Mouse (Mus musculus): ENCODE measurements around the gene BC067074. TPM values are rescaled to one million over a fixed set of nuclear protein-coding genes. Genes with fewer than 3 reads are reported as not detected.
A peak's percentile ranks its signal among the peaks of the same experiment; 100 is the strongest.
"Not testable (repeated sequence)": the region's sequence is repeated elsewhere in the genome, so short reads cannot be mapped to it uniquely, and the experiment has no call there.

Gene BC067074
- total RNA-seq, 2 experiments from 2014 or later = 0.69 to 1.4 TPM

DNA sequence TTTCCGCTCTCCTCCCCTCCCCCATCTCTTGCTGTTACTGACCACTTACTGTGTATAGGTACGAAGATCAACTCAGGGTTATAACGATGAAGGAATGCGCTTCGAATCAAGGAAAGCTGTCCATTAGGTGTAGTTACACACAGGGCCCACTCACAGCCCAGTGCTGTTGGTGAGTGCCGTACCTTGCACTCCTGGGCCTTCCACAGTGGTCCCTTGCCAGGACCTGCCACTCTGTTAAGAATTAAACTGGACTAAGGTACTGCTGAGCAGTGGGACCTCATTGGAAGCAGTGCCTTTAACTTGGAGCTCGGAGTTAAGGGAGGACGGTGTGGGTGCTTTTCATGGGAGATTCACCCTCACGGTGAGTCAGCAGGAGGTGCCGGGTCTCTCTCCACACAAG lies 76.7 kb downstream of the BC067074 start:
- intact Hi-C loops (cut with DNase I) = no loop called here
- no peak for DNase-seq

- intact Hi-C loops (cut with DNase I) = no loop called here
- no peak for DNase-seq
These were observed 80.5 kb downstream of the BC067074 start for GRCm38 (mm10) chr13:113373291-113374083.

DNA sequence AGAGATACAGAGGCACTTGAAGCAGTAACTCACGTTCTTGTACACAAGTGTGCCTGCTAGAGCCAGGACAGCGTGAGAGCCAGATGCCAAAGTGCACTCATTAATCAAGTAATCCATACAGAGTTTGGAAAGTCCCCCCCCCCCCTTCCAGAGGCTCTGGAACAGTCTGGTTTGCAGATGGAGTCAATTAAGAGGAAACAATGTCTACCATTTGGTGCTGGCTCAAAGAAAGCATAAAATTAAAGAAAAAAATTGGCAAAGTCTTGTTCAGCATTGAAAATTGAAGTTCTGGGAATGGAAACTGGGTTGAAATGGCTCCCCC lies 81.1 kb downstream of the BC067074 start:
- intact Hi-C loops (cut with DNase I) = no loop called here
- no peak for DNase-seq

- no peak for DNase-seq
- intact Hi-C loops (cut with DNase I) = no loop called here
These were observed 84.7 kb downstream of the BC067074 start for GRCm38 (mm10) chr13:113377631-113378030.

- intact Hi-C loops (cut with DNase I) = no loop called here
These were observed 86.0 kb downstream of the BC067074 start for GRCm38 (mm10) chr13:113378980-113379410.

GRCm38 (mm10) chr13:113379766-113380309 lies 86.9 kb downstream of the BC067074 start:
- no peak for DNase-seq
- intact Hi-C loops (cut with DNase I) = no loop called here

More at GRCm38 (mm10) chr13:113378980-113379410, 86.0 kb downstream of the BC067074 start:
- no peak for DNase-seq

- DNase-seq = no peak
- intact Hi-C loops (cut with DNase I) = no loop called here
These were observed 88.8 kb downstream of the BC067074 start for GRCm38 (mm10) chr13:113381710-113382109.

DNA sequence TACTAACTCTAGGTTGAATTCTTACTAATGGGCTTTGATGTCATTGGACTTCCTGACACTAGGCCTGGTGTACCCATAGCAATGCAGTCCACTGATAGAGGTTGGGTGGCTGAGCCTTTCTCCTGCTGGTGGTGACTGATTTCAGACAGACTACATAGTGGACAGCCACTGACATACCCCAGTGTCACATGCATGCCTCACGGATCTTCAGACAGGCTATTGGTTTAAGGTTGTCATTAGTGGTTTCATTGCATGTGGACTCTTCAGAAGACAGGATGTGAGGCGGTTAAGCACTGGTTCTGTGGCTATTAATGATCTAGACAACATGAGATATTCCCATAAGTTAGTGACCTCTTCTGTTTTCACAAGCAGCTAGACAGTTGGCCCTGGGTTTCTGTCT lies 89.2 kb downstream of the BC067074 start:
- DNase-seq = no peak
- intact Hi-C loops (cut with DNase I) = no loop called here

- DNase-seq; intact Hi-C loops (cut with DNase I): not testable (repeated sequence)
These were observed 89.8 kb downstream of the BC067074 start for GRCm38 (mm10) chr13:113382770-113383169.

DNA sequence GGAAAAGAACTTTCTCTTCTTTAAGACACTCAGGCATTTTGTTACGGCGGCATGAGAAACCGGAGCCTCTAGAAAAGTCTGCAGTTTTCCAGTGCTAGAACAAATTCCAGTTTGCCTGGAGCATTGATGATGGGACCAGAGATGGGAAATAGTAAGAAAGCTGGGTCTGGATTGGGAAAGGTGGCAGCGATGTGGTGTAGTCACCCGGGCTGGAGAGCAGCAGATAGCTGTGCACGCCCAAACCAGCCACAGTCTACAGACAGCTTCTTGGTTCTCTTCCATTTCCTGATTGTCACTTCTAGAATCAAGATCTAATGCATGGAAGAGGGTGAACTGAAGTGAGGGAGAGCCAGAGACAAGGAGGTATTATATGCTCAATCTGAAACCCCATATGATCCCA lies 100.4 kb downstream of the BC067074 start:
- intact Hi-C loops (cut with DNase I) = no loop called here

GRCm38 (mm10) chr13:113394591-113394990 lies 101.6 kb downstream of the BC067074 start:
- intact Hi-C loops (cut with DNase I) = no loop called here

More for the DNA sequence above, 100.4 kb downstream of the BC067074 start:
- no peak for DNase-seq

GRCm38 (mm10) chr13:113397006-113397520 lies 104.1 kb downstream of the BC067074 start:
- intact Hi-C loops (cut with DNase I) = no loop called here
- DNase-seq = no peak

More at GRCm38 (mm10) chr13:113394591-113394990, 101.6 kb downstream of the BC067074 start:
- peak; percentile 59 to 61 for DNase-seq

GRCm38 (mm10) chr13:113401373-113402010 lies 108.5 kb downstream of the BC067074 start:
- intact Hi-C loops (cut with DNase I) = no loop called here
- no peak for DNase-seq

DNA sequence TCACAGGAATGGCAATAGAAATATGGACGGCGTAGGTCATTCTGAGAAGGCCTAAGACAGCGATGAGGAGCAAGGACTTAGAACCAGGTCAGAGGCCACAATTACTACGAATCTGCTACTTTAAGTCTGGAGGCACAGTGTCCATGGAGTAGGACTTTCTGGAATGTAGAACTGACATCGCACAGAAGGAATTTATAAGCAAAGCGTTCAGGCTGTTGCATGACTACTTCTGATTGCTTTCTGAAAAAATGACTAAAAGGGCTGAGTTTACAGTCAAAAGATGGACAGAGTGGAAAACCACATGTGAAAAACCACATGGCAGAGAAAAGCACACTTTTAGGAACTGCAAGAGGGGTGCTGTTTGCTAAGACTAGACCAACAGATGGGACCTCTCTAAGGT lies 110.7 kb downstream of the BC067074 start:
- DNase-seq = no peak
- intact Hi-C loops (cut with DNase I) = no loop called here

GRCm38 (mm10) chr13:113404172-113404571 lies 111.2 kb downstream of the BC067074 start:
- DNase-seq = no peak
- intact Hi-C loops (cut with DNase I) = no loop called here

GRCm38 (mm10) chr13:113409941-113410340 lies 117.0 kb downstream of the BC067074 start:
- intact Hi-C loops (cut with DNase I) = no loop called here
- DNase-seq = no peak

DNA sequence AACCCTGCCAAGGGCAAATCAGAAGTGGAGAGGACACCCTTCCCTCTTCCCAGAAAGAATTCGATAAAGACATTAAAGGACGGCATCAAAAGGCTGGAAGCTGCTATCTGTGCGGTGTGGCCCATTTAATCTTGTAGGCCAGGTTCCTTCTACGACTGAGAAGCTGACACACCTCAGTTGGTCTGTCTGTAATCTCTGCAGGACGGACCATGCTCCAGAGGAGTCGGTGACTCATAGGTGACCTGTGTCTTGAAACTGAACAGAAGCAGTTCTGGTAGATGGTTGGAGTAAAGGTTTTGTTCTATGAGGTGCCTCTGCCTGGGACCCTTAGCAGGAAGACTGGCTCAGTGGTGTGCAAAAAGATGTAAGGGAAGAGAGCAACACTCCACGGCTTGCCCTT lies 122.6 kb downstream of the BC067074 start:
- intact Hi-C loops (cut with DNase I) = no loop called here
- DNase-seq = no peak

DNA sequence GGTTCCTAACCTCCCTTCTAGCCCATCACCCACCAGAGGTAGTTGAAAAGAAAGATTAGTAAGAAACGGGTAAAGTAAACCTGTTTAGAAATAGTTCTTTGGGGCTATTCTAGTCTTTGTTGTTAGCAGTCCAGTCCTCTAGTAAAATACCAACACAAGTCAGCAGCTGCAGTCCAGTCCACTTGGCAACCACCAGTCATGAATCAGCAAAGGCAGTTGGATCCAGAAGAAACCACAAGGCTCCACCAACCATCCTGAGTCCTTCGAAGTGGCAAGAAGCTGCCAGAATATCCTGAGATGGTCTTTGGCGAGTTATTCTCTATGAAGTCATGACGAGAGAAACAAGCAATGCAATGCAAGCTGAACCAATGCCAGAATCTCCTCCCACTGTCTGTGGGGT lies 124.0 kb downstream of the BC067074 start:
- DNase-seq = no peak
- intact Hi-C loops (cut with DNase I) = no loop called here

DNA sequence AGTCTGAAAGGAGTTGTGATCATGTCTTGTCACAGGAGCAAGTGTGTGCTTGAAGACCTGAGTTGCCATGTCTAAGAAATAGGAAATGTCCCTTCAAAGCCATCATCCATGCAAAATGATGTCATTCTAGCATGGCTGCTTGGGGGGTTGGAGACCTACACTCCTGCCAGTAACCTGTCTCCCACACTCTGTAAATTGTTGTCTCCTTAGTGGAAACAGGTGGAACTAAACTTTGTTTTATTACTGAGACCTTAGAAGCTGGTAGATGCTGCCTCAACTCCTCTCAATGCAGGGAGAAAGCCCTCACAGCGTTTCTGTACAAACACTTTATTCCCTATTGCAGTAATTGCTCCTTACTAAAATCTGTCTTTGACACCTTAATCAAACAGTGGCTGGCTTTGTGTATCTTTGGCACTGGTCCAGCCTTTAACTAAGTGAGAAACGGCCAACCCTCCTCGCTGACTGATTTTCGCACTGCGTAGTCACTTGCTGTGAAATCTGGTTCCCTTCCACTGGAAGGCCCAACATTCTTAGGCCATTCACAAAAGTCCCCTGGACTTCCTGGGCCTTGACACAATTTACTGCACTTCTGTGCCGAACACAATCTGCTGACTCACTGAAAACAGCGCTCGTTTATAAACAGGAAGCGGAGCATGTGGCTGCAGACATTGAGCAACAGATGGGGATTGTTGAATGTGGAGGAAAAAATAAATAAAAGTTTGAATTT lies 125.0 kb downstream of the BC067074 start:
- intact Hi-C loops (cut with DNase I) = no loop called here
- peak in 1 of 2 experiments; percentile 13 for DNase-seq

DNA sequence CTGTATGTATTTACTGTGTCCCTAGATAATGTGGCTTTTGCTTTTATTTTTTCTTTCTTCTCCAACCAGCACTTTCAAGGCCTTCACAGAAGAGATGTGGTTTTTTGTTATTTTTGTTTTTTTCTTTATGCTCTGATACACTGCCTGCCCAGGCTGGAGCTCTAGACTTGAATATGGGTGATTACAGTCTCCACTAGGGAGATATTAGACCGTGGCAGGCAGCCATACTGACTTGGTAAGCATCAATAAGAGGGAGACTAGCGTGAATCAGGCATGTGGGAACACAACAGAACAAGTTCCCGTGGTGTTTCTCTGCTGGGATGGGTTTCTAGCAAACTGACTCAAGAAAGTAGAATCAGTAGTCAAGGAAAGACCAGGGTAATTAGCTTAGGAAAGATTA lies 125.7 kb downstream of the BC067074 start:
- intact Hi-C loops (cut with DNase I) = no loop called here

GRCm38 (mm10) chr13:113421472-113421871 lies 128.5 kb downstream of the BC067074 start:
- intact Hi-C loops (cut with DNase I) = no loop called here
- no peak for DNase-seq

More for the DNA sequence above, 125.7 kb downstream of the BC067074 start:
- DNase-seq = no peak
